Mouse (Mus musculus) left cerebral cortex, postnatal 36 days (tissue): ENCODE data around the gene Rilpl1. TPM values are rescaled to one million over a fixed set of nuclear protein-coding genes. Genes with fewer than 3 reads are reported as not detected.

ENCODE experiments used
- DNase-seq, 2 experiments: peaks; one replicate each; pipeline ENCODE4 v3.0.0; 2021 to 2022; ENCODE audit warnings: low spot score in 2 of 2, mixed read lengths in 1 of 2
- intact Hi-C: fragments of 180-260 bp; cut with DNase I; formaldehyde crosslinking; loops from one replicate; pipeline ENCODE4 v1.15.1; 2025
- total RNA-seq, 2 experiments: library from RNA; stranded (reverse); gene quantifications; 2 replicates each; pipeline ENCODE4 v1.2.3; 2021

The Rilpl1 gene
- total RNA-seq, 2 experiments from 2014 or later = 65.9 to 97.7 TPM

GRCm38 (mm10) chr5:124498221-124498876 lies 32.8 kb downstream of the Rilpl1 start:
- peak in 1 of 2 experiments; percentile 31 for DNase-seq
- intact Hi-C loops = no loop called here

GRCm38 (mm10) chr5:124496614-124497514 lies 34.3 kb downstream of the Rilpl1 start:
- intact Hi-C loops = no loop called here
- DNase-seq = no peak

DNA sequence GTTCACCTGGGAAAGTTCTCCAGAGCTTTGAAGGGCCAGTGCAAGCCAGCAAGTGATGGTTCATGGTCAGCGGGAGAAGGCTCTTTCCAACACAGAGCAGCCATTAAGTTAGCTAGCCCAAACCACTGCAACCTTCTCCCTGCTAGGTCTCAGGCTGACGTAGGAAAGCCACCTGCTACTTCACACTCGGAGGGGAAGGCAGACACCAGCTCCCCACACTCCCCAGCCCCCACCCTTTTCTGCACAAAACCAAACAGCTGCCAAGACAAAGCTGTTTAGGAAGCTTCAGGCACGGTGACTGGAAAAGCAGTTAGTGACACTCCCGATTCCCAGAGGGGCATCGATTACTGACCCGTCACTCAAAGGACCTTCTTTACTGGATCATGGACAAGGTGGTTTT lies 35.6 kb downstream of the Rilpl1 start:
- no peak for DNase-seq
- intact Hi-C loops = no loop called here

- intact Hi-C loops = no loop called here
- no peak for DNase-seq
These were observed 37.7 kb downstream of the Rilpl1 start for GRCm38 (mm10) chr5:124493455-124493854.

DNA sequence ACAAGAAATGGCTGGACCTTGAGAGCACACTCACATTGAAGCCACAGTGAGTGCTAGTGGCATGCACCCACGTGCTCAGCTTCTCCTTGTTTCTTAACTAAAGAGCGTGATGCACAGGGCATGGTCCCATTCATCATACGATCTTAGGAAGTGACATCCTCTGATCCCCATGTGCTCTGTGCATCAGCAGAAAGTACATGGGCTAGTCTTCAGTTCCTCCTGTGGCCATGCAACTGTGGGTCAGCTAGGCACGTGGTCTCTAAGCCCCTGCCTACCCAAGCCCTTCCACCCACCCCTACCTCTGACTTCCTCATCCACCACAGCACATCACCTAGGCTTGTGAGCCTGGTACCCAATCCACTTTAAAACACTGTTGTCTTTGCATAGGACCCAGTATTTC lies 38.6 kb downstream of the Rilpl1 start:
- intact Hi-C loops = no loop called here
- no peak for DNase-seq

DNA sequence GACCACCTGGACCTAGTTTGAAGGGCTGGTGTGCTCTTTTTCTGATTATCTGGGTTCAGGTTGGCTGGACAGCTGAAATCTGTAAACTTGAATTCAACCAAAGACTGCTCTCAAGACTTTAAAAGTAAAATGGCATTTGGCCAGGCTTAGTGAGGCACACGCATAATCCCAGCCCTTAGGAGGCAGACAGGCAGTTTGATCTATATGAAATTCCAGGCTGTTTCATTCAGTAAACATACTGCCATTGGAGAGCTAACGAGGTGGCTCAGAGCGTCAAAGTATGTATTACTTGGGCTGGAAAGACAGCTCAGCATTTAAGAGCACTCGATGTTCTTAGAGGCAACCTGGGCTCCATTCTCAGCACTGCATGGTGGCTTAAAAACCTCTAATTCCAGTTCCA lies 39.5 kb downstream of the Rilpl1 start:
- intact Hi-C loops = no loop called here
- DNase-seq = no peak

- intact Hi-C loops = no loop called here
- DNase-seq = no peak
These were observed 42.3 kb downstream of the Rilpl1 start for GRCm38 (mm10) chr5:124488885-124489284.

DNA sequence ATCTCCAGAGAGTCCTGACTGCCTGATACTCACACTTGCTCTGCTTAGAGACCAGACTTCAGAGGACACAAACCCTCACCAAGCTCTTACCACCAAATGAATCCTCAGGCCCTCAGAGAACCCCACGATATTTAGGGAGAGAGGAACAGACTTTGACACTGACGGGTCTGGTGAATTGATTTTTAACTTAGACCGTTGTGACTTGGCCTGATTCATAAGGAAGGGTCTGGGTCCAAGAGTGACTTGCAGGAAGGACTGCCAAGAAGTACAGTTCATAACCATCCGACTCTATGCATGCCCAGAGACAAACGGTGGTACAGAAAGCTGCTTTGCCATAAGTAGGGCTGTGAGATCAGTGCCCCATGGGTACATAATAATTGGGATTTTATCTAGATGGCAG lies 45.5 kb downstream of the Rilpl1 start:
- intact Hi-C loops = no loop called here
- DNase-seq = no peak

GRCm38 (mm10) chr5:124483655-124484396 lies 47.4 kb downstream of the Rilpl1 start:
- intact Hi-C loops = loop anchor here (5.0 kb wide), 2 partner anchors 37 to 48 kb away; partner anchors contain the start of gene Rilpl1
- DNase-seq = no peak

DNA sequence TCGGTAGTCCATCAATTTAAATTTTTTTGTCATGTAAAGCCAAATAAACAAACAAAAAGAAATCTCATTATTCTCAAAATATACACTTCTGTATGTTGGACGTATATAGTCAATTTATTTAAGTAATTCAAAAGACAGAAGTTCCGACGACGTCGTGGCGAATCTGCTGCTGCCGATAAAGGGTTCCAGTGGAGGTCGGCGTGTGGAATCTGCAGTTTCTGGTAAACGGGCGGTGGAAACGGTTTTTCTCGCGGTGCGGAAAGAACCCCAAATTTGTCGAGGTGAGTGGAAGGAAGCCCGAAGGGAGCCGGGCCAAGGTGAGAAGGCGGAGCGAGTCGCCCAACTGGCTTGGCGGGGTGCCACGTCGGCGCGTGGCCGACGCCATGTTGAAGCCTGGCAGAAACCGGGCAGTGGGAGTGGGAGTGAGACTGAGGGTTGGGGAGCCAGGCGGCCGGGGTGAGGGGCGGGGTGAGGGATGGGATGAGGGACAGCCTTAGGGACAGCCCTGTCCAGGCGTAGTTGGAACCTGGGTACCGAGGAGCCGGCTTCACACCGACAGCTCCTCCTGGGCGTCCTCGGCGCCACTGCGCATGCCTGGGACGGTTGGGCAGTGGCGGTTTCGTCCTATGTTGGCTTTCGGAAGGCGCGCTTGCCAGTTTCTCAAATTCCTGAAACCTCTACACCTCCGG lies 48.1 kb downstream of the Rilpl1 start, which contains the start of gene Snrnp35:
TSS of gene Snrnp35 (plus strand) at position 169 of the 689 bp plus-strand sequence.
- intact Hi-C loops = loop anchor here (5.0 kb wide), 2 partner anchors 36 to 49 kb away; partner anchors contain the start of gene Rilpl1

GRCm38 (mm10) chr5:124482436-124482965 lies 48.7 kb downstream of the Rilpl1 start:
- intact Hi-C loops = loop anchor here (5.0 kb wide), 2 partner anchors 35 to 50 kb away; partner anchors contain the start of gene Rilpl1
- peak; percentile 45 for DNase-seq

More for the DNA sequence above, 48.1 kb downstream of the Rilpl1 start, which contains the start of gene Snrnp35:
- DNase-seq = peak; percentile 91 to 93

DNA sequence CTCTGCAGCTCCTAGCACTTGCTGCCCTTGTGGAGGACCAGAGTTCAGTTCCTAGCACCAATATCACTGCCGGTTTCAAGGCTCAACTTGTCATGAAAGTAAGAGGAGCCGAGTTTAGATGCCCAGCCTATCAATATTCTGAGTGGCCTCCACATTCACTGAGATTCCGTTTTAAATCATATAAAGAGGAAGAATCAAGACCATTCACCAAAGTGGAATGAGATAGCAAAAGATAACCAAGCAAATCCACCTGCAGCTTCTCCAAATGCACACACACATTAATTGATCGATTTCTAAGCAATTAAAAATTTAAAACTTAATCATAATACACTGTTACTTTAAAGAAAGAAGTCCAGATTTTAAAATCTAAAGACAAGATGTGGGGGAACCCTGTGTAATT lies 49.5 kb downstream of the Rilpl1 start:
- no peak for DNase-seq
- intact Hi-C loops = loop anchor here (5.0 kb wide), 2 partner anchors 34 to 51 kb away; partner anchors contain the start of gene Rilpl1

DNA sequence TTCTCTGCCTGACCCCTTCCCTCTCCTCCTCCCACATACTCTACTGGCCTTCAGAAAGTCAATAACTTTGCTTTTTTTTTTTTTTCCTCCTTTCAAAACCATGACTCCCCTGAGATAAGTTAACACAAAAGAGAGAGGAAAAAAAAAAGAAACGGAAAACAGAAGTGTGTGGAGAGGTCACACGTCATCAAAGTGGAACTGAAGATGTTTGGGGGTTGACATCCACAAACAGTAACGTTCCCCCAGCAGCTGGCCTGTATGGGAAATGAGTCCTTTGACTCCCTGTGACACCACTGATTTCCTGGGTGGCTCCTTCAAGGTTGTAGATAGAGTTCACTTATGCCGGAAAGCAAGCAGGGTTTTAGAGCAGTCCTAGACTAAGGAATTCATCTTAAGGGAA lies 51.1 kb downstream of the Rilpl1 start:
- no peak for DNase-seq
- intact Hi-C loops = loop anchor here (5.0 kb wide), 2 partner anchors 33 to 52 kb away; partner anchors contain the start of gene Rilpl1

DNA sequence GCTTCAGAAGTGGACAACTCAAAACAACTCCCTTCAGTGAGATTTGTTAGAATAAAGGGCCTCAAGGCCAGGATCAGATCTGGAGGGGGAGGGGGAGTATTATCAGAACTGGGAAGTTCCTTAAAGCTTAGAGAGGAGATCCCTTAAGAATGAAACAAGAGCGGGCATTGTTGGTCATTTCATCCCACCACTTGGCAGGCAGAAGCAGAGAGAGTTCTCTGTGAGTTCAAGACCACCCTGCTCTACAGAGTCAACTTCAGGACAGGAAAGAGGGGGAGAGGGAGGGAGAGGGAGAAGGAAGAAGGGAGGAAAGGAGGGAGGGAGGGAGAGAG lies 52.4 kb downstream of the Rilpl1 start:
- intact Hi-C loops = no loop called here
- DNase-seq = no peak

- intact Hi-C loops = no loop called here
- no peak for DNase-seq
These were observed 60.5 kb downstream of the Rilpl1 start for GRCm38 (mm10) chr5:124470591-124471171.

DNA sequence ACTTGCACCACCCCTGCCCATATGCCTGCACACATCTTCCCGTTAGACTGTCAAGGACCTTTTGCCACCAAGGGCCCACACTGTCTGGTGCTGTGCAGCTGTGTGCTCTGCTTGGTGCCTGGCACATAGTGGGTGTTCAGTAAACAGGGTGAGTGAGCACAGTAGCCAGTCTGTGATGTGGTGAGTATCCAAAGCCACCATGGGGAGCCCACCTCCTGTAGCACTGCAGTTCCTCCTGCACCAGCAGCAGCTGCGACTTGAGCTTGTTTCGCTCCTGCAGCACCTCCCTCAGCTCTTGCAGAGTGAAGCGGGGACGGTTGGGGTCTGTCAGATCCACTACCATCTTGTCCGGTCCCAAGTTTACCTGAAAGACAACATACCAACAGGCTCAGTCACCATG lies 61.7 kb downstream of the Rilpl1 start:
- intact Hi-C loops = no loop called here
- no peak for DNase-seq

DNA sequence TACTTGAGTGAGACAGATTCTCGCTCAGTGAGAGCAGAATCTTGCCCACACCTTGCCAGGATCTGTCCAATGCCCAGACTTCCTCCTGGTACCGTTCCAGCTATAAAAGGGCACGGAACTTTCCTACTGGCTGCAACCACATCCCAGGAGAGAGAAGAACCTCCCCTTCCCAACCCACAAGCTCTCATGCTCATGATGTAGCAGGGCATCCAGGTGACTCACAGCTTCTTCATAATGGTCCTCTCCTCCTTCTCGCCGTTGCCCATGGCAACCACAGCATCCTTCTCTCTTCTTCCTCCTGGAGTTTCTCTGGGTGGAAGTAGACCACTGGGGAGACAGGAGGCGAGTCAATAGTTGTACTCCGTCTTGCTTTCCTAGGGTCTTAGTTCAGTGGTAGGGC lies 62.8 kb downstream of the Rilpl1 start:
- DNase-seq = no peak

DNA sequence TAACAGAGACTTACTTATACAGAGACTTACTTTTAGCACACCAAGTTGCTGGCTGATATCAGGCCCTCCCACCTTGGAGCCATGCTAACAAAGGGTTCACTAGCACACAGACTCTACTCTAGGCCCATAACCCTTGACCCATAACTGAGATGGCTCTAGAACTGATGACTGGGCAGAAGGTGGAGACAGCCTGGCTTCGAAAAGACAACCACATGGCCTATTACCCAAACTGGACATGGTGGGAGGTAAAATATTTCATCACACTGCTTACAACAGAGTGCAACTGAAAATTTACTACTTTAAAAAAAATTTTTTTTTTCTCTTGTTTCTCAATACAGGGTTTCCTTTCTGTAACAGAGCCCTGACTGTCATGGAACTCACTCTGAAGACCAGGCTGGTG lies 63.4 kb downstream of the Rilpl1 start:
- DNase-seq = no peak
- intact Hi-C loops = no loop called here

More for the DNA sequence above, 62.8 kb downstream of the Rilpl1 start:
- intact Hi-C loops = no loop called here

DNA sequence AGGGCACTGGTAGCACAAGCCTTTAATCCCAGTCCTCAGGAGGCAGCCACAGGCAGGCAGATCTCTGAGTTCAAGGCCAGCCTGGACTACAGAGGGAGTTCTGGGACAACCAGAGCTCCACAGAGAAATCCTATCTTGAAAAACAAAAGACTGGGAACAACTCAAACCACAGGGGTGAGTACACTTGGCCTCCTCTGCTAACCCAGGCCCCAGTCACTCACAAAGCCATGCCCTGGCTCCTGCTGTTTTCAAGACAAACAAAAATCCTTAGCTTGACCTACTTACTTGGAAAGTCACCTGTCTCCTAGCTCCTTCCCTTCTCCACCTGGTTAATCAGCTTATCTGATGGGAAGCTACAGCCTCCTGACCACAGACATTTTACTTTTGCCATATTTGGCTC lies 66.3 kb downstream of the Rilpl1 start:
- intact Hi-C loops = no loop called here
- DNase-seq = no peak
